Mouse (Mus musculus) G1E (cell line): ENCODE data around the gene Smim1.

Experiments used
- CTCF ChIP-seq: IDR thresholded peaks from 2 replicates; pipeline ENCODE4 v1.5.1; 2012; ENCODE audit warnings: low read depth, low read length, inconsistent platforms, mixed read lengths
- TAL1 ChIP-seq: conservative IDR thresholded peaks from 2 replicates; pipeline ENCODE4 v1.6.1; 2012; ENCODE audit warnings: low read depth, low read length, inconsistent platforms, mixed read lengths

- TF ChIP-seq TAL1 (no peak), CTCF (no peak)
Measured at GRCm38 (mm10) chr4:154026441-154026761, 371 bp upstream of the Smim1 start.
